Mouse (Mus musculus) heart, embryonic 12.5 days (tissue): ENCODE measurements around the gene Il1rapl1. TPM values are rescaled to one million over a fixed set of nuclear protein-coding genes. Genes with fewer than 3 reads are reported as not detected.

ENCODE experiments used
- ATAC-seq: fragments of 200-750 bp; cut with Nextera tagmentation; 2 replicates; pipeline ENCODE4 v1.8.0; 2017; ENCODE audit warnings: moderate TSS enrichment, moderate library complexity; ENCODE audit not compliant: insufficient number of reproducible peaks, low FRiP score
- H3K27ac ChIP-seq: fragments of 300-500 bp; sonication (generic); 2 replicates; pipeline ENCODE4 v1.5.1; 2016; ENCODE audit warnings: mild to moderate bottlenecking, moderate library complexity; ENCODE audit not compliant: poor library complexity, severe bottlenecking
- H3K27me3 ChIP-seq: fragments of 300-500 bp; sonication (generic); replicated peaks from 2 replicates; pipeline ENCODE4 v1.6.1; 2016; ENCODE audit warnings: mild to moderate bottlenecking, moderate library complexity
- H3K36me3 ChIP-seq: fragments of 300-500 bp; sonication (generic); 2 replicates; pipeline ENCODE4 v1.6.1; 2016; ENCODE audit warnings: mild to moderate bottlenecking, moderate library complexity
- H3K4me1 ChIP-seq: fragments of 300-500 bp; sonication (generic); replicated peaks from 2 replicates; pipeline ENCODE4 v1.6.1; 2016; ENCODE audit warnings: mild to moderate bottlenecking
- H3K4me2 ChIP-seq: fragments of 300-500 bp; sonication (generic); 2 replicates; pipeline ENCODE4 v1.6.1; 2016; ENCODE audit warnings: mild to moderate bottlenecking, moderate library complexity
- H3K4me3 ChIP-seq: fragments of 300-500 bp; sonication (generic); 2 replicates; pipeline ENCODE4 v1.5.1; 2016; ENCODE audit warnings: mild to moderate bottlenecking
- H3K9ac ChIP-seq: fragments of 300-500 bp; sonication (generic); 2 replicates; pipeline ENCODE4 v1.6.1; 2016; ENCODE audit warnings: mild to moderate bottlenecking, moderate library complexity
- H3K9me3 ChIP-seq: fragments of 300-500 bp; sonication (generic); replicated peaks from 2 replicates; pipeline ENCODE4 v1.6.1; 2016; ENCODE audit warnings: mild to moderate bottlenecking, moderate library complexity
- WGBS: fragments of 180-500 bp; shearing (Covaris S2); methylation state at CpG from one replicate; pipeline ENCODE4 v1.1.7; 2016; 5-methylcytosine and 5-hydroxymethylcytosine counted together
- polyA plus RNA-seq: library from polyadenylated mRNA; unstranded; fragments of >200 nt; fragmentation: Nextera tagmentation; extraction: Ambion mirVana; gene quantifications from 2 replicates; pipeline ENCODE4 v1.2.1, GENCODE M21; 2016

Il1rapl1 gene
- polyA plus RNA-seq, 1 experiment from 2014 or later = 0.26 TPM

DNA sequence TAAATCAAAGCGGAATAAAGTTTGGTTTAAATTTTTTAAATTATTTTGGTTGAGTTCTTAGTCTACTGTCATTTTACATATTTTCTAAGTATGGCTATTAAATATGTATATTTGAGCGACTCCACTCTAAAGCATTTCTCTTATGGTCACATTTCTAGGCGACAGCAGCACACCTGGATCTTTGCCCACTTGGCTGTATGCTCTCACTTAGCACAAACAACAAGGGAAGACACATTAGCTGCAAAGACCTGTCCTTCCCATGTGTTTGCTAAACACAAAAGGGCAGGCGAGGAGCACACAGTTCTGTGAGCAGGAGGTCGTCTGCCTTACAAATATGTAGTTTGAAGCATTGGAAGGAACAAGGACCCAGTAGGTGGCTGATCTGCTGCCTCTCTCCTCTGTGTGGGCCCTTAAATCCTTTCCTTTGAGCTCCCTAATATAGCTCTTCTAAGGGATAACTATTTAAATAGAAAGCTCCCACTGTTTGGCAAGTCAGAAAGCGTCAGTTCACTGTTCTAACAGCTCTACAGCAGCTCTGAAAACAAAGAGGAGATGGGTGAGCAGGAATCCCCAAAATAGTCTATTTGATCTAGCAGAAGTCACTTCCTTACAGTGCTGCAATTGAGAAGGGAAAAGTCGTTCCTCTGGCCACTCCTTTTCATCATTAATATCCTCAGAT, 42.6 kb downstream of the Il1rapl1 start:
- Histone ChIP-seq H3K4me2 (no peak overlapping the region), H3K4me1 (no peaks in the 10 kb centered on the region), H3K27ac (no peak overlapping the region), H3K36me3 (no peaks in the 10 kb centered on the region), H3K27me3 (no peaks in the 10 kb centered on the region), H3K9me3 (no peaks in the 10 kb centered on the region), H3K4me3 (no peak overlapping the region), H3K9ac (no peak overlapping the region)
- WGBS = 43% methylated on average over 7 of the region's 7 CpGs
- ATAC-seq = no peak

DNA sequence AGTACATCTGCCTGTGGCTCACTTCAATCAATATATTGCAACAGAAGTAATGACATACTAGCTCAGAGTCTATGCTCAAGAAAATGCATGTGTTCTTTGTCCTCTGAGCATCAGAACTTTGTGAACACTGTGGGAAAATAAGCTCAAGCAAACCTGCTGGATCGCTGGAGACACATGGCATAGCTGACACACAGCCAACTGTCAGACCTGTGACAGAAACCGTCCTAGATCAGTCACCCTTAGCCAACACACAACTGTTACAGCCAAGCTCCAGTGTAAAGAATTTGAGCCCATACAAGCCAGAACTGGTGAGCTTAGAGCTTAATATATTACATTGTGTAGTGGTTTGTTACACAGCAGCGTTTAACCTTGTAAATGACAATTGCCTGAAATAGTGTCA, 45.1 kb downstream of the Il1rapl1 start:
- 76% methylated on average over 3 of the region's 3 CpGs for whole genome bisulfite sequencing
- Histone ChIP-seq H3K27me3 (no peaks in the 10 kb centered on the region), H3K27ac (no peak overlapping the region), H3K4me1 (no peaks in the 10 kb centered on the region), H3K36me3 (no peaks in the 10 kb centered on the region), H3K4me2 (no peak overlapping the region), H3K9ac (no peak overlapping the region), H3K4me3 (no peak overlapping the region), H3K9me3 (no peaks in the 10 kb centered on the region)
- ATAC-seq = no peak

GRCm38 (mm10) chrX:88043556-88043955, 71.9 kb downstream of the Il1rapl1 start:
- ATAC-seq = no peak
- no peaks in the 10 kb centered on the region for H3K36me3 ChIP-seq
- WGBS = 85% methylated on average over 1 of the region's 1 CpGs

DNA sequence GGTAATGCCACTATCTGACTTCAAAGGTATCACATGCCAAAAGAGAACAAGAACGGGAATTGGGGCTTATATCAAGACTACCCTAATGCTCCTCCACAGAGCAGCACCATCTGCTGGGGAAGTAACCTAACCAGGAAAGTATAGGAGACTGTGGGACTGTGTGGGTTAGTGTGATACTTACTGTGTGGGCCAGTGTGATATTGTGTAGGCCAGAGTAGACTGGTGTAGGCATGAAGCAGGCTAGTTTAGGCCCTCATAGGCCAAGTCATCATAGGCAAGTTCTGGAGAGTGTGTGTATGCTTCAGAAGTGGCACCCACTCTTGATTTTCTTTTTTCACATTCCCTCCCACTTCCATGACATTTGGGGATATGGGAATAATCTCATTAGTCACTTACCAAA, 76.5 kb downstream of the Il1rapl1 start:
- Histone ChIP-seq H3K4me2 (no peak overlapping the region), H3K36me3 (no peaks in the 10 kb centered on the region), H3K4me3 (no peak overlapping the region), H3K9ac (no peak overlapping the region), H3K27ac (no peak overlapping the region), H3K4me1 (no peaks in the 10 kb centered on the region), H3K27me3 (no peaks in the 10 kb centered on the region), H3K9me3 (no peaks in the 10 kb centered on the region)
- WGBS = 43% methylated on average over 1 of the region's 1 CpGs
- ATAC-seq = no peak

More at GRCm38 (mm10) chrX:88043556-88043955, 71.9 kb downstream of the Il1rapl1 start:
- no peak overlapping the region for H3K9ac ChIP-seq
- no peak overlapping the region for H3K4me2 ChIP-seq
- H3K9me3 ChIP-seq = no peaks in the 10 kb centered on the region
- no peak overlapping the region for H3K27ac ChIP-seq
- no peaks in the 10 kb centered on the region for H3K4me1 ChIP-seq
- H3K27me3 ChIP-seq = no peaks in the 10 kb centered on the region
- H3K4me3 ChIP-seq = no peak overlapping the region

DNA sequence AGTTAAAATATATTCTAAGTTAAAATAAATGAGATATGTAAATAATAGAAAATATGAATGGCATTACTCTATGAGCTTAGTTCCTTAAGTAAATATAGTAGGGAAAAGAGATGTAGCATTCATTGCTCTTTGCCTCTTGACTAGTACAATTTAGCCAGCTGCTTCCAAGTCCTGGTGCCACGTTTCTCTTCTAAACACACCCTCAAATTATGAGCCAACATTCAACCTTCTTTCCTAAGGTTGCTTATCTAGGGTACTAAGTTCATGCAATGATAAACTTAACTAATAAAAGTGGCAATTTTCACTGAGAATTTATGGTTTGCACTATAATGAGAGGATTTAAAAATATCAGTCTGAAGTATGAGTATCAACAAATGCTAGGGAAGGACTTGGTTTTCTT, 218.3 kb downstream of the Il1rapl1 start:
- Histone ChIP-seq H3K36me3 (no peaks in the 10 kb centered on the region), H3K9me3 (no peaks in the 10 kb centered on the region), H3K4me2 (no peak overlapping the region), H3K27me3 (no peaks in the 10 kb centered on the region), H3K4me1 (no peaks in the 10 kb centered on the region), H3K27ac (no peak overlapping the region), H3K9ac (no peak overlapping the region), H3K4me3 (no peak overlapping the region)
- no peak for ATAC-seq
- WGBS = 72% methylated on average over 1 of the region's 1 CpGs

GRCm38 (mm10) chrX:87891916-87892315, 223.5 kb downstream of the Il1rapl1 start:
- Histone ChIP-seq H3K9ac (no peak overlapping the region), H3K9me3 (no peaks in the 10 kb centered on the region), H3K4me3 (no peak overlapping the region), H3K27me3 (no peaks in the 10 kb centered on the region), H3K27ac (no peak overlapping the region), H3K4me1 (no peaks in the 10 kb centered on the region), H3K36me3 (no peaks in the 10 kb centered on the region), H3K4me2 (no peak overlapping the region)
- no peak for ATAC-seq

GRCm38 (mm10) chrX:87854107-87854506, 261.3 kb downstream of the Il1rapl1 start:
- H3K9ac ChIP-seq = no peak overlapping the region
- no peaks in the 10 kb centered on the region for H3K27me3 ChIP-seq
- H3K4me3 ChIP-seq = no peak overlapping the region
- no peaks in the 10 kb centered on the region for H3K36me3 ChIP-seq
- H3K4me2 ChIP-seq = no peak overlapping the region
- 72% methylated on average over 2 of the region's 2 CpGs for WGBS
- H3K4me1 ChIP-seq = no peaks in the 10 kb centered on the region
- H3K9me3 ChIP-seq = no peaks in the 10 kb centered on the region
- H3K27ac ChIP-seq = no peak overlapping the region
- ATAC-seq = no peak

- no peak overlapping the region for H3K9ac ChIP-seq
Observed at GRCm38 (mm10) chrX:87813884-87814283, 301.6 kb downstream of the Il1rapl1 start.

GRCm38 (mm10) chrX:87807717-87808116, 307.7 kb downstream of the Il1rapl1 start:
- H3K4me3 ChIP-seq = no peak overlapping the region
- H3K36me3 ChIP-seq = no peaks in the 10 kb centered on the region
- no peak overlapping the region for H3K27ac ChIP-seq
- H3K4me1 ChIP-seq = no peaks in the 10 kb centered on the region
- WGBS = 33% methylated on average over 1 of the region's 1 CpGs
- no peak overlapping the region for H3K9ac ChIP-seq
- no peaks in the 10 kb centered on the region for H3K9me3 ChIP-seq
- ATAC-seq = no peak
- no peaks in the 10 kb centered on the region for H3K27me3 ChIP-seq
- no peak overlapping the region for H3K4me2 ChIP-seq

More at GRCm38 (mm10) chrX:87813884-87814283, 301.6 kb downstream of the Il1rapl1 start:
- Histone ChIP-seq H3K27me3 (no peaks in the 10 kb centered on the region), H3K36me3 (no peaks in the 10 kb centered on the region), H3K27ac (no peak overlapping the region), H3K4me2 (no peak overlapping the region), H3K4me3 (no peak overlapping the region), H3K9me3 (no peaks in the 10 kb centered on the region), H3K4me1 (no peaks in the 10 kb centered on the region)
- no peak for ATAC-seq

DNA sequence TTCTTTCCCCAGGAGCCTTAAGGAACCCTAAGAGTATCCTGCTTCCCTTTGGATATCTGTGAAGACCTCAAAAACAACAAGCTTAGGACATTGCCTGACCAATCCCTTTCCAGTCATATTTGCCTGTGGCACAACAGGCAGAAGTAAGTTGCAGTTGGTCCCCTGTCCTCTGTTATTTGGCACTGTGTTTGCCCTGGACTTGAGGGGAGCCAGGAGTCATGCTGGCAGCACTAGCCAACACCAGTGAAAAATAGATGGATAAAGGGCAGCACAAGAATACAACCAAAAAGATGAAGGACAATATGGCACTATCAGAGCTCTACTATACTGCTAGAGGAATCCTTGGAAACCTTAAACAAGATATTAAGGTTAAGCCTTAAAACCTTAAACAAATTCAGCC, 322.4 kb downstream of the Il1rapl1 start:
- no peak overlapping the region for H3K4me3 ChIP-seq
- no peak for ATAC-seq
- H3K4me1 ChIP-seq = no peaks in the 10 kb centered on the region
- no peak overlapping the region for H3K9ac ChIP-seq
- no peak overlapping the region for H3K27ac ChIP-seq
- no peak overlapping the region for H3K4me2 ChIP-seq
- no peaks in the 10 kb centered on the region for H3K27me3 ChIP-seq
- no peaks in the 10 kb centered on the region for H3K36me3 ChIP-seq
- no peaks in the 10 kb centered on the region for H3K9me3 ChIP-seq

GRCm38 (mm10) chrX:87710589-87710988, 404.9 kb downstream of the Il1rapl1 start:
- no peaks in the 10 kb centered on the region for H3K27me3 ChIP-seq
- ATAC-seq = no peak
- H3K4me1 ChIP-seq = no peaks in the 10 kb centered on the region
- no peak overlapping the region for H3K27ac ChIP-seq
- H3K9ac ChIP-seq = no peak overlapping the region
- no peak overlapping the region for H3K4me2 ChIP-seq
- H3K9me3 ChIP-seq = no peaks in the 10 kb centered on the region
- 74% methylated on average over 2 of the region's 2 CpGs for WGBS
- no peak overlapping the region for H3K4me3 ChIP-seq
- no peaks in the 10 kb centered on the region for H3K36me3 ChIP-seq

DNA sequence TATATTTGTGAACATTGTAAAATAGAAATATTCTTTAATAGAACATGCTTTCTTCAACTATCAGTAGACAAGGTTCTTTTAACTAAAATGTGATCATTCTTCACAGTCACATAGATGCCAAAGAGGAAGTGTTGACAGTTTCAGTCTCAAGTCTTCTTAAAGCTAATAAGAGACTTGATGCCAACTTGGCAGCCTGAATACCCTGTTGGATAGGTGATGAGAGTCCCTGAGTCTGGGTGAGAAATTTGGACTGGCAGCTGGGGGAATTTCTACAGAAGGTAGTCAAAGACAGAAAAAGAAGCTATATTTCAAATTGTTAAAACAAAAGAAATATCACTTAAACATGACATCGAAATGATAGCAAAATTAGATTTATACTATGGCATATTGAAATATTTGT, 451.6 kb downstream of the Il1rapl1 start:
- WGBS = 80% methylated on average over 1 of the region's 1 CpGs
- Histone ChIP-seq H3K27ac (no peak overlapping the region), H3K9ac (no peak overlapping the region), H3K27me3 (no peaks in the 10 kb centered on the region), H3K36me3 (no peaks in the 10 kb centered on the region), H3K4me1 (no peaks in the 10 kb centered on the region), H3K4me2 (no peak overlapping the region), H3K4me3 (no peak overlapping the region), H3K9me3 (no peaks in the 10 kb centered on the region)
- no peak for ATAC-seq
